Mouse (Mus musculus) liver (tissue): Measurements from ENCODE around the gene Gcsam.

ENCODE experiments used
- DNase-seq: peaks from one replicate; pipeline ENCODE4 v3.0.0-alpha.2; 2020; ENCODE audit warnings: mixed read lengths

Gcsam gene

GRCm38 (mm10) chr16:45610267-45610666, at the start of gene Gcsam:
Gene Gcsam, plus strand, starts transcription at chr16:45610380.
- DNase-seq: no peak

- no peak for DNase-seq
These were observed 48.4 kb upstream of the Gcsam start for GRCm38 (mm10) chr16:45561747-45562146.

GRCm38 (mm10) chr16:45572307-45572706, 37.9 kb upstream of the Gcsam start:
- no peak for DNase-seq

GRCm38 (mm10) chr16:45579883-45580282, 30.3 kb upstream of the Gcsam start:
- DNase-seq: no peak

- DNase-seq: peak; percentile 40
These were observed 27.7 kb upstream of the Gcsam start for GRCm38 (mm10) chr16:45582512-45582911.

- DNase-seq: no peak
These were observed 16.5 kb upstream of the Gcsam start for GRCm38 (mm10) chr16:45593656-45594055.

GRCm38 (mm10) chr16:45595494-45595893, 14.7 kb upstream of the Gcsam start:
- no peak for DNase-seq

- DNase-seq: no peak
These were observed 1.7 kb upstream of the Gcsam start for GRCm38 (mm10) chr16:45608481-45608954.

- DNase-seq: peak; percentile 8
These were observed 880 bp upstream of the Gcsam start for GRCm38 (mm10) chr16:45609300-45609699.

GRCm38 (mm10) chr16:45613247-45613646, 3.1 kb downstream of the Gcsam start:
- DNase-seq: no peak

GRCm38 (mm10) chr16:45615944-45616343, 5.8 kb downstream of the Gcsam start:
- no peak for DNase-seq

GRCm38 (mm10) chr16:45619751-45620375, 9.7 kb downstream of the Gcsam start:
- DNase-seq: peak; percentile 11

- DNase-seq: peak; percentile 10
These were observed 13.1 kb downstream of the Gcsam start for GRCm38 (mm10) chr16:45623230-45623629.

- no peak for DNase-seq
These were observed 14.6 kb downstream of the Gcsam start for GRCm38 (mm10) chr16:45624791-45625190.

GRCm38 (mm10) chr16:45625342-45625741, 15.2 kb downstream of the Gcsam start:
- DNase-seq: no peak

GRCm38 (mm10) chr16:45629497-45630105, 19.4 kb downstream of the Gcsam start:
- DNase-seq: no peak

GRCm38 (mm10) chr16:45630347-45630960, 20.3 kb downstream of the Gcsam start:
- DNase-seq: peak; percentile 54

GRCm38 (mm10) chr16:45632420-45632819, 22.2 kb downstream of the Gcsam start:
- no peak for DNase-seq

GRCm38 (mm10) chr16:45635826-45636225, 25.6 kb downstream of the Gcsam start:
- no peak for DNase-seq

- no peak for DNase-seq
These were observed 30.0 kb downstream of the Gcsam start for GRCm38 (mm10) chr16:45640070-45640762.

GRCm38 (mm10) chr16:45641301-45641700, 31.1 kb downstream of the Gcsam start:
- no peak for DNase-seq

GRCm38 (mm10) chr16:45643944-45644343, 33.8 kb downstream of the Gcsam start:
- no peak for DNase-seq

GRCm38 (mm10) chr16:45644380-45644779, 34.2 kb downstream of the Gcsam start:
- no peak for DNase-seq

- DNase-seq: no peak
These were observed 41.3 kb downstream of the Gcsam start for GRCm38 (mm10) chr16:45651497-45651896.
